Mouse (Mus musculus) megakaryocyte, embryonic 14.5 days (primary cell): ENCODE measurements around the gene Ptdss2.

Experiments
- FLI1 ChIP-seq: IDR thresholded peaks from 2 replicates; pipeline ENCODE4 v1.6.1; 2012; ENCODE audit warnings: low read length, inconsistent platforms, mixed read lengths
- GATA1 ChIP-seq: IDR thresholded peaks from 3 replicates; pipeline ENCODE4 v1.6.1; 2012; ENCODE audit warnings: mixed read lengths, low read length, inconsistent platforms, borderline replicate concordance

- TF ChIP-seq GATA1 = no peak
- TF ChIP-seq FLI1 = no peak
Observed at GRCm38 (mm10) chr7:141131024-141131820, 9.0 kb downstream of the Ptdss2 start.
